Mouse (Mus musculus): ENCODE data around the gene Tet3.

Gene Tet3

DNA sequence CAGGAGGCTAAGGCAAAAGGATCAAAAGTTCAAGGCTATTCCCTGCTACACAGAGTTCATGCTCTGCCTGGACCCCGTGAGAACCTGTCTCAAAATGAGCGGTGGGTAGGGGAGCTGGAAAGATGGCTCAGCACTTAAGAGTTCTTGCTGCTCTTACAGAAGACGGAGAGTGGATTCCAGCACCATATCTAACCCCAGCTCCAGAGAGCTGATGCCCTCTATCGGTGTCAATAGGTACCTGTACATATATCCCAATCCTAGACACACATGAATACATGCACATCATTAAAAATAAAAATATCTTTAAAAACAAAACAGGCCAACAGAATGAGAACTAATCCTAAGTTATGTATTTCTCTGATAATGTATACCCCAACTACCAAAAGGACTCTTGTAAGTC lies 19.3 kb upstream of the Tet3 start:
- no peak for DNase-seq (ENCODE audit: low read depth, low spot score)

DNA sequence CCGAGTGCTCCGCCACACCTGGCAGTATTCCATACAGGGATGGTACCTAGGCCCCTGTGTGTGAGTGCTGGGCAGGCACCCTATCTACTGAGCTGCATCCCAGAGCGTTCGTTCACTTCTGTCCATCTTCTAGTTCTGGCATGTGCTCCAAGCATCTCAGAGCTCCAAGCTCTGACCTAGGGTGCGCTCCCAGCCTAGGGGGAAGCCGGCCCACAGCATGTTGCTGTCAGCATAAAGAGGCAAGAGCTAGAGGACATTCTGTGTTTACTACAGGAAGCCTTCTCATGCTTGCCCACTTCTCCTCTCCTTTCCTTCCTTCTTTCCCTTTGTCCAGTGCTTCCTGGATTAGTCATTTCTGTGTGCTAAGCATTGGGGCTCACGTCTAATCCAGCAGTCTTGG lies 16.5 kb upstream of the Tet3 start:
- no peak for DNase-seq (ENCODE audit: low read depth, low spot score)

DNA sequence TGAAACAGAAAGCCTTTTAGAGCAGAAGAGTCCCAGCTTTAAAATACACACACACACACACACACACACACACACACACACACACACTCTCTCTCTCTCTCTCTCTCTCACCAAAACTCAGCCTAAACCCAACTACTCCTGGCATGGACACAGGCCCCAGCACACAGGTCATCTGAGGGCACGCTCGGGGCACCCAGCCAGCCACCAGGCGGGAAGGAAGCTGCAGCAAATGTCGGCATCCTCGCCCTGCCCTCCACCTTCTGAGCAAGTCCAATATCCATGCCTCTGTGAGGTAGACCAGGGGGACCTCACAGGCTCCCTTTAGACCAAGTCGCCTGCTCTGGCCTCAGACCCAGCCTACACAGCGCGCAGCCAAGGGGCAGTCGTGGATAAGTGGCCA lies 14.4 kb upstream of the Tet3 start:
- no peak for DNase-seq (ENCODE audit: low read depth, low spot score)

GRCm38 (mm10) chr6:83471739-83472138 lies 12.9 kb upstream of the Tet3 start:
- no peak for DNase-seq (ENCODE audit: low read depth, low spot score)

DNA sequence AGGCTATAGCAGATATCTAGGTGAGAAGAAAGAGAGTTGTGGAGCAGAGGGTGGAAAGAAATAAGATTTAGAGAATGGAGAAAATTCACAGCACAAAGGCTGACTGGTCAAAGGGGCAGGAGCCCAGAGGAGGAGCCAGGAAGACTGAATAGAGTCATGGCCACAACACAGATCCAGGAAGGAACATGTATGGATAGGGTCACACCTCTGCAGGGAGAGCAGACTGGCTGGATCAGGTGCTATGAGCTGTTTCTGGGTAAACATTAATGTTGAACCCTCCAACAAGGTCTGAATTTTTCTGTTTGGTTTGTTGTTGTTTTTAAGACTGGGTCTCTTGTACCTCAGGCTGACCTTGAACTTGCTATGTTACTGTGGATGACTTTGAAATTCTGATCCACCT lies 5.1 kb upstream of the Tet3 start:
- no peak for DNase-seq (ENCODE audit: low read depth, low spot score)

- no peak for DNase-seq (ENCODE audit: low read depth, low spot score)
Observed at GRCm38 (mm10) chr6:83456984-83457810, 1.7 kb downstream of the Tet3 start.

- peak; percentile 50 for DNase-seq (ENCODE audit: low read depth, low spot score)
Observed at GRCm38 (mm10) chr6:83456131-83456983, 2.5 kb downstream of the Tet3 start.

GRCm38 (mm10) chr6:83455328-83456130 lies 3.4 kb downstream of the Tet3 start:
- DNase-seq (ENCODE audit: low read depth, low spot score), result no peak

- no peak for DNase-seq (ENCODE audit: low read depth, low spot score)
Observed at GRCm38 (mm10) chr6:83453706-83454105, 5.2 kb downstream of the Tet3 start.

DNA sequence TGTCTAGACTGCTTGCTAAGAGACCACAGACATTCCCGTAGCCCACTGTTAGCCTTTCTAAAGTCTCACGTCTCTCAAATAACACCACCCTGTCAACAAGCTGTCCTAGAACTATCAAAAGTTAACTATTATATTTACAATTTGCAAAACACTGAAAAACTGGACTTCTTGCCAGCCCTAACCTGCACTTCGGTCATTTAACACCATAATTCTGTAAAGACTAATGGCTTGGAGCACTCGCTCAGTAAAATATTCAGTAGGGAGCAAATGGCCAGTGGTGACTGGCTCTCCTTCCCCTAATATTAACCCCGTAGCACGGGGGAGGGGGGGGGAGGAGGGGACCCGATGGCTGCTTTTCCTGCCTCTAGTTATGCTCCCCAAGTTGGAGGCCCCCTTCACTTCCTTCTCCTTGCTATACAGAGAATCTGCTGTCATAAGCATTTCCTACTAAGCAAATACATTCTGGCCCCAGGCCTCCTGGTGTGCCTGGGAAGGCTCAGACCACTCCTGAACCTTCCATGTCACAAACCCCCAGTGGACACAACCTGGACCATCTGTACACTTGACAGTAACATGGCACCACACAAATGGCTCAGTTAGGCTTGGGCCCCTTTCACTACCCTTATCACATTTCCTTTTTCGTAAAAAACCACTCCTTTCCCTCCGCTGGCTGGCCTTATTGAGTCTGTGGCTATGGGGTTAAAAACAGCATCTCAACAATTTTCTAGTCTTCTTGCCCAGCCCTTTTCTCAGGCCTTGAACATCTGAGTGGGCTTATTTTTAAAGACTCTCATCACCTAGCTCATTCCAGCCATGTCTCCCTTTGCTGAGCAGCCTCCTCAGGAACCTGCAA lies 8.2 kb downstream of the Tet3 start:
- DNase-seq (ENCODE audit: low read depth, low spot score), result no peak

GRCm38 (mm10) chr6:83449440-83449839 lies 9.4 kb downstream of the Tet3 start:
- no peak for DNase-seq (ENCODE audit: low read depth, low spot score)

DNA sequence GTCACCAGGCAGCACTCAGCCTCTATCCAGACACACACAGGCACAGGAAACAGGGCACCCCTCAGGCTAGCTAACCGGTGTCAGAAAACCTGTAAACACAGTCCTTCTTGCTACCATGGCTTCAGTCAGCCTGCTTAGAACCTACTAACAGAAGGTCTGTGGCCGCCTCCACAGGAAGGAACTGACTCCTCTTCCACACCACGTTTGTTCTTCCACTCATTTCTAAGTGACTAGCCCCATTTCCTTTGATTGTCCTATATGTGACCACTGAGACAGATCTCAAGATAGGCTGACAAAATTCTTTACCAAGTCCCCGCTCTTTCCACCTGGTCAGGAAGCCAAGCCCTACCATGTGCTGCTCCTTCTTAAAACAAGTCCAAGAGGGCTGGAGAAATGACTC lies 10.0 kb downstream of the Tet3 start:
- no peak for DNase-seq (ENCODE audit: low read depth, low spot score)

- DNase-seq (ENCODE audit: low read depth, low spot score), result no peak
Observed at GRCm38 (mm10) chr6:83447031-83447430, 11.9 kb downstream of the Tet3 start.

DNA sequence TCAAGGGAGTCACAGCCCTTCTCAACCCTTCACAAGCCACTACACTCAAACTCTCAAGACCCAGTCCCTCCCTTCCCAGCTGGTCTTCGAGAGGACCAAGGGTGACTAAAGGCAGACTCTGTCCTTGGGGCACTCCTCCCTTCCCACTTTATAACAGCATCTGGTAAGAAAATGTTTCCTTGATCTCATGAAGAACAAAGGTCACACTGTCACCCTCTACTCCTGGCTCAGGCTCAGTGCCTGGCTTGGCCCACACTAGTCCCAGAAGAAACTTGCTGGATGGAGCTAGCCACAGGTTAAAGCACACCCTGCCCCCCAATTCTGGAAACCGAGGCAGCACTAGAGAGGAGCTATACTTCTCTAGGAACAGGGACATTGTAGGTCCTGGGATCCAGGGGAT lies 13.1 kb downstream of the Tet3 start:
- DNase-seq (ENCODE audit: low read depth, low spot score), result no peak

DNA sequence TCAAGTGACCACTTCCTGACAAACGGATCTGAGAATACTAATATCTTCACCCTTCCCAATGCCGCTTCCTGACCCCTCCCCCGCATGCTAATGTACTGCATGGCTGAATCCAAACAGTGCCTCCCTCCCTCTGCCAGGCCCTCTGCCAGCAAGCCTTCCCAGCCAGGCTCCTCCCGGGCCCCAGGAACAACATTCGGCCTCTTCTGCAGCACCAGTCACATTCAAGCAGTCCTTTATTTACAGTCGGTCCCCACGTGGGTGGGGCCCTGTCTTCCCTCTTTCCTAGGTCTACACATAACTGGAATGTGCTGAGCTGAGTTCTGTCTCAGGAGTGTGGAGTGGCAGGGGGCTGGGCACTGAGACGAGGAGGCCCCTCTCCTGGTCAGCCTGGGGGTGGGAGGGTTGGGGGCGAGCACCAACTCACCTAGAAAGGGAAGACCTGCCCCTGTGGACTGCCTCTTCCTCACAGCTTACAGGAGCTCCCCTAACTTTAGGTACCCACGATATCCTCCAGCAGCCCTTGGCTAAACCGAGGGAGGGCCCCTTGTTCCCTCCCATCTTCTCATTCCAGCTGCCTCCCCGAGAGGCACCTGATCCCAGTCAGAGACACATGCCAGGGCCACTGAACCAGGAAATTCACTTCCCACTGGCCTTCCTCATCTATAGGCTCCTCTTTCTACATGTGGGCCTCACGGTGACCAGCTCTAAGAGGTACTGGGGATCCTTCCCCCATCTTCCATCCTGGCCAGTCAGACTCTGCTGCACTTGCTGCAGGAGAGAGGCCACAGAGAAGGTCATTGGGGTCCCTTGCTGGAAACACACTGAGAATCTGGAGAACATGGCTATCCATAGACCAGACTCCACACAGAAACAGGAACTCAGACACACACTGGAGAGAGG lies 15.2 kb downstream of the Tet3 start:
- no peak for DNase-seq (ENCODE audit: low read depth, low spot score)

- DNase-seq (ENCODE audit: low read depth, low spot score), result no peak
Observed at GRCm38 (mm10) chr6:83442639-83443038, 16.2 kb downstream of the Tet3 start.

GRCm38 (mm10) chr6:83441259-83442061 lies 17.4 kb downstream of the Tet3 start:
- peak; percentile 68 for DNase-seq (ENCODE audit: low read depth, low spot score)

DNA sequence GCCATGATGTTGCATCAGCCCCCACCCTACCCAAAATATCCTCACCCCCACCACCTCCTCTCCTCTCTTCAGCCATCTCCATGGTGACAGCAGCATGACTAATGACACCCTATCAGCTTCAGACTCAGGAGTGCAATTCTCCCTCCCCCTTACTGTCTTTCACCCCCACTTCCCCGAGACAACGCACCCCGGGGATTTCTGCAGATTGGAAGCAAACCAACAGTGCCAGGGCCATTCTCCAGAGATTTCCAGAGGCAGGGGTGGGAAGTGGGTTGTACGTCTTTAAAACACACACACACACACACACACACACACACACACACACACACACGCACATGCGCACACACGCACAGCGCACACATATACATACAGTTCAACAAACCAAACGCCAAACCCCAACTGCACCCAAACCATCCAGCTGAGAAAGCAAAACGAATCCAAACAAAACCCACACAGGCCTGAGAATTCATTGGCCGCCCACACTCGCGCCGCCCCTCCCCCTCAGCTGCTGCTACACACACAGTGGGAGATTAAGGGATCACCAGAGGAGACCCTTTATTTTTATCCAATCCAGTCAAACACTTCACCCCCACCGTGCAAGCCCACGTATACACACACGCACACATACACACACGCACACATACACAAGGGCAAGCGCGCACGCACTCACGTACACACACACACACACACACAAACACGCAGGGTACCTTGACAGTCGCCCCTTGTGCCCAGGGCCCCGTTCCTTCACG lies 18.2 kb downstream of the Tet3 start:
- peak; percentile 57 for DNase-seq (ENCODE audit: low read depth, low spot score)

GRCm38 (mm10) chr6:83440197-83440509 lies 18.7 kb downstream of the Tet3 start:
- DNase-seq (ENCODE audit: low read depth, low spot score), result no peak
